14 mouse cellular contexts compared by ENCODE assay signal in the genomic region with DNA sequence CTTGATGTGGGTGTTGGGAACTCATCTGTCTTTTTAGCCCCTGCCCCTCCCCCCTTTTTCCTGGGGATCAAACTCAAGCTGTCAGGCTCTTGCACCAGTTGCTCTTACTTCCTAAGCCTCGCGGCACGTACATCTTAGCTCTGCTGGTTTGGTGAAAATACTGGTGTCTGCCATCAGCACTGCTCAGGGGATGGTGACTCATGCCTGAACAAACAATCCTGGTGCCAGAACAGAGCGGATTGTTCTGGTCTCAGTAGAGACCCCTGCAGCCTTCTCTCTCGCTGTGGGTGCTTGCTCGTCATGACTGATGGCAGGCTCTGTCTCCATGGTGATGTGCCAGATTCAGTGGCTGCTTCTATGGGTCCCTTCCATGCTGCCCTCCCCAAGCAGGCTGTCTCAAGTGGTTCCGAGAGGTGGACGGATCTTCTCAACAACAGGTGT. TPM values are rescaled to one million over a fixed set of nuclear protein-coding genes. Genes with fewer than 3 reads are reported as not detected.
DNase-seq lines count a peak whose midpoint lies in the region; ATAC-seq and TF ChIP-seq lines count a peak whose summit lies in the region.
"Had no signal": no experiment of that assay in that cellular context is flagged by ENCODE, and none has a peak within 500 bp of the region (broad histone marks: within the 10 kb centered on the region; RNA-seq: fewer than 3 reads in every experiment).

No protein-coding gene starts in this region.

- no peak overlapping the region for H3K4me3 ChIP-seq in lung, postnatal 0 days (ENCODE audit: low read depth, low read length)
- no peak overlapping the region for H3K4me3 ChIP-seq in hindbrain, embryonic 13.5 days
- H3K4me3 ChIP-seq in midbrain, embryonic 16.5 days (ENCODE audit: low read depth, low read length), result no peak overlapping the region
- H3K4me3 ChIP-seq: erythroblast, embryonic 14.5 days; intestine, embryonic 15.5 days; liver, embryonic 13.5 days had no signal

- no peak for TF ChIP-seq CTCF in lung, postnatal 0 days (IDR thresholded peaks at IDR 0.05)

- H3K4me1 ChIP-seq in lung, postnatal 0 days (ENCODE audit: insufficient read depth, low read depth, low read length), result no peaks in the 10 kb centered on the region
- H3K4me1 ChIP-seq in hindbrain, embryonic 13.5 days (replicated peaks), result peaks cover 49% of the 10 kb centered on the region
- H3K4me1 ChIP-seq in midbrain, embryonic 16.5 days (ENCODE audit: control insufficient read depth, insufficient read depth, low read length), result peaks cover 23% of the 10 kb centered on the region
- H3K4me1 ChIP-seq: intestine, embryonic 15.5 days had no signal

- H3K27ac ChIP-seq in lung, postnatal 0 days (ENCODE audit: low read length), result no peak overlapping the region
- peak overlapping the region; percentile 85; the same call in 1 of the 2 replicates for H3K27ac ChIP-seq in hindbrain, embryonic 13.5 days
- H3K27ac ChIP-seq in midbrain, embryonic 16.5 days (ENCODE audit: low read length), result peak overlapping the region; percentile 83
- H3K27ac ChIP-seq: intestine, embryonic 15.5 days; liver, embryonic 13.5 days had no signal

- no peak for TF ChIP-seq EP300 in lung, postnatal 0 days (IDR thresholded peaks at IDR 0.05)

- H3K4me2 ChIP-seq in lung, postnatal 0 days (replicated peaks; ENCODE audit: low read depth, low read length), result no peak overlapping the region
- H3K4me2 ChIP-seq in hindbrain, embryonic 13.5 days, result no peak overlapping the region
- H3K4me2 ChIP-seq in midbrain, embryonic 16.5 days (ENCODE audit: low read length), result no peak overlapping the region
- H3K4me2 ChIP-seq: intestine, embryonic 15.5 days; liver, embryonic 13.5 days had no signal

- 49% methylated on average over 8 of the region's 8 CpGs for WGBS in lung, postnatal 0 days
- WGBS in hindbrain, embryonic 13.5 days, result 59% methylated on average over 8 of the region's 8 CpGs
- 43% methylated on average over 8 of the region's 8 CpGs for WGBS in midbrain, embryonic 16.5 days

- ATAC-seq in lung, postnatal 0 days, result peak; percentile 21; the same call in 1 of the 2 replicates
- no peak for ATAC-seq in hindbrain, embryonic 13.5 days (ENCODE audit: low FRiP score)
- 0 out of 2 replicates have a peak, but pooled peaks have one; percentile 31 for ATAC-seq in midbrain, embryonic 16.5 days
- no peak for ATAC-seq in granulocyte monocyte progenitor cell, adult 5-6 weeks (replicated peaks; ENCODE audit: poor library complexity, severe bottlenecking)
- ATAC-seq: CD4-positive, CD25-positive, alpha-beta regulatory T cell, adult 4 months; intestine, embryonic 15.5 days had no signal

- no peaks in the 10 kb centered on the region for H3K27me3 ChIP-seq in lung, postnatal 0 days (replicated peaks; ENCODE audit: insufficient read depth, low read length)
- no peaks in the 10 kb centered on the region for H3K27me3 ChIP-seq in hindbrain, embryonic 13.5 days
- H3K27me3 ChIP-seq in midbrain, embryonic 16.5 days (ENCODE audit: control insufficient read depth, insufficient read depth, low read depth, low read length), result no peaks in the 10 kb centered on the region
- H3K27me3 ChIP-seq: intestine, embryonic 15.5 days; liver, embryonic 13.5 days had no signal

- H3K9ac ChIP-seq in lung, postnatal 0 days (replicated peaks; ENCODE audit: low read depth), result no peak overlapping the region
- H3K9ac ChIP-seq in hindbrain, embryonic 13.5 days, result no peak overlapping the region
- 0 out of 2 replicates have a peak overlapping the region, but pooled peaks have one; percentile 6 for H3K9ac ChIP-seq in midbrain, embryonic 16.5 days (ENCODE audit: low read depth, low read length)
- H3K9ac ChIP-seq: intestine, embryonic 15.5 days; liver, embryonic 13.5 days had no signal

- H3K9me3 ChIP-seq in lung, postnatal 0 days (ENCODE audit: low read length), result no peaks in the 10 kb centered on the region
- H3K9me3 ChIP-seq in hindbrain, embryonic 13.5 days, result no peaks in the 10 kb centered on the region
- H3K9me3 ChIP-seq in midbrain, embryonic 16.5 days (replicated peaks; ENCODE audit: control insufficient read depth, low read length, poor library complexity, severe bottlenecking), result no peaks in the 10 kb centered on the region
- H3K9me3 ChIP-seq: intestine, embryonic 15.5 days; liver, embryonic 13.5 days had no signal

- peak; percentile 67 for DNase-seq in cerebellum, adult 9-10 months
- DNase-seq in cerebellum, adult 9-11 months, result no peak
- peak; percentile 44 for DNase-seq in lung, postnatal 0 days (ENCODE audit: low spot score)
- no peak for DNase-seq in lung, postnatal 14 days
- no peak for DNase-seq in ovary, postnatal 36 days (ENCODE audit: low spot score)
- DNase-seq: cerebellum, adult 8-10 months; liver, embryonic 13.5 days; thymus, adult 18-20 months had no signal

- H3K36me3 ChIP-seq in lung, postnatal 0 days (ENCODE audit: insufficient read depth, low read length), result peaks cover 6% of the 10 kb centered on the region
- H3K36me3 ChIP-seq in hindbrain, embryonic 13.5 days, result peaks cover 16% of the 10 kb centered on the region
- H3K36me3 ChIP-seq in midbrain, embryonic 16.5 days (ENCODE audit: control insufficient read depth, insufficient read depth, low read length), result no peaks in the 10 kb centered on the region

RNA-seq across cellular contexts. Expression of a gene that starts 35.7 kb away (rescaled TPM):
- polyA plus RNA-seq in lung, postnatal 0 days (2015; fragmentation: Nextera tagmentation; extraction: Ambion mirVana), result 1.5 and 1.6 TPM in 2 replicates
- polyA plus RNA-seq in hindbrain, embryonic 13.5 days (2015; fragmentation: Nextera tagmentation; extraction: Ambion mirVana), result 1.6 and 2.0 TPM in 2 replicates
- 6.8 and 23.7 TPM in 2 replicates for polyA plus RNA-seq in midbrain, embryonic 16.5 days (2015; fragmentation: Nextera tagmentation; extraction: Ambion mirVana)
- 8.5 TPM in 1 of 2 replicates, not detected in the other for total RNA-seq in granulocyte monocyte progenitor cell, adult 5-6 weeks (2014; fragmentation: Nextera tagmentation)
- 0.56 and 0.82 TPM in 2 replicates for total RNA-seq in granulocyte monocyte progenitor cell, adult 5-6 weeks (2017)

Comparison
In these comparisons a context has a peak if more than half of its experiments do, and no peak if none do; other contexts are left out.
1. DNase-seq: peak in cerebellum, adult 9-10 months (single experiment) and lung, postnatal 0 days (single experiment); none in cerebellum, adult 9-11 months (single experiment), lung, postnatal 14 days (single experiment) and ovary, postnatal 36 days (single experiment).
2. ATAC-seq: peak in lung, postnatal 0 days (single experiment) and midbrain, embryonic 16.5 days (single experiment); none in hindbrain, embryonic 13.5 days (single experiment) and granulocyte monocyte progenitor cell, adult 5-6 weeks (single experiment).